Mouse (Mus musculus) sigmoid colon, adult 10 weeks (tissue): Measurements from ENCODE around the gene Vps36. TPM values are rescaled to one million over a fixed set of nuclear protein-coding genes. Genes with fewer than 3 reads are reported as not detected.

Source experiments
- polyA plus RNA-seq: library from polyadenylated mRNA; stranded (reverse); fragments of 350-450 nt; fragmentation: Illumina TruSeq; extraction: RNeasy Lipid Tissue Mini Kit (QIAGEN cat#74804); gene quantifications from one replicate; pipeline ENCODE4 v1.2.3, GENCODE M21; 2014; ENCODE audit warnings: low read depth, low replicate concordance

Vps36 gene
- 35.3 TPM for polyA plus RNA-seq

DNA sequence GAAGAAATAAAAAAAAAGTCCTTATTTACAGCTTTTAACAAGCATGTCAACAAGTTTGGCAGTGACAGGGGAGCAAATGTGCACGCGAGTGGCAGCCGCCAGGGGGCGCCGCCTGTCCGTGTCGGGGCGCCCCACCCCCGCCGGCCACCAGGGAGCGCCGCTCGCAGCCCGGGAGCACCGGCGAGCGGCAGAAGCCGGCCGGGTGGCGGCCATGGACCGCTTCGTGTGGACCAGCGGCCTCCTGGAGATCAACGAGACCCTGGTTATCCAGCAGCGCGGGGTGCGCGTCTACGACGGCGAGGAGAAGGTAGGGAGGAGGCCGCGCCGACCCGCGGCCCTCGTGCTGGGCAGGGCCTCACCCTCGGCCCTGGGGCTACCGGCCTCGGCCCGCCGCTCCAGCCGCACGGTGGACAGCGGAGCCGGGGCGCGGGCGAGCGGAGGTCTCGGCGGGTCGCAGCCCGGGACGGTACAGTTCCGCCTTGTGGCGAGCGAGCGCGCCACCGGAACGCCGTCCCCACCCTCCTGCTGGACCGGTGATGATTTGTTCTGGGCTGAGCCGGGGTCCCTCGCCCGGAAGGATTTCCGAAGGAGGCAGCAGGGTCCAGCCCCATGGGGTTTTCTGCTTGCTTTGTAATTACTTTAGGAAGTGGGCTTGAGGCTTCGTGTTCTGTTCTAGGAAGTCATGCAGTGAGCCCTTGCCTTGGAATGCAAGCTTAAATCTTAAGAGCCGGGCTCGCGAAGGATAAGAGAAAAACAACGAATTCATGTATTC lies at the start of gene Vps36:
Vps36 (plus strand) TSS at position 150 of the 772 bp plus-strand sequence.

DNA sequence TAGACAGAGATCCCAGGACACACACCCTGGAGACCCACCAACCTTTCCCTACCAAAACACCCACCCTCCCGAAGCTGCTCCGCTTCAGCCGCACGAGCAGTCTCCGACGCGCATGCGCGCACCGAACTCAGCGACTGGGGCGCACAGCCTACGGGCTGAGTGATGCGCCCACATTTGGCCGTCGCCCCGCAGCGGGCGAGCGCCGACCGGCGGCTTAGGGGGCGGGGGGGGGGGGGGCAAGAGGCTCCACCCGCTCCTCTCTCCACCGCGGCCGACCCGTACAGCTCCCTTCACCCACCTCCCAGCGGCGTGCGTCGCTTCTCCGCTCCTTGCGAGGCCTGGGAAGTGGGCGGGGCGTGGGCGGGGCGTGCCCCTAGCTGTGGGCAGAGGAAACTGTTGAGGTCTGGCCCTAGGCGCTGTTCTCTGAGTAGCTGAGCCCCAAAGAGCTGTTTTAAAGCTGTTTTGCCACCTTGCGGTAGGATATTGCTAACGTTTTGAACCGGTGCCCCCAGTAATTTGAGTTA lies 26.5 kb upstream of the Vps36 start, which contains the start of gene Nek3:
Nek3 (minus strand) TSS at position 356 of the 524 bp plus-strand sequence.

DNA sequence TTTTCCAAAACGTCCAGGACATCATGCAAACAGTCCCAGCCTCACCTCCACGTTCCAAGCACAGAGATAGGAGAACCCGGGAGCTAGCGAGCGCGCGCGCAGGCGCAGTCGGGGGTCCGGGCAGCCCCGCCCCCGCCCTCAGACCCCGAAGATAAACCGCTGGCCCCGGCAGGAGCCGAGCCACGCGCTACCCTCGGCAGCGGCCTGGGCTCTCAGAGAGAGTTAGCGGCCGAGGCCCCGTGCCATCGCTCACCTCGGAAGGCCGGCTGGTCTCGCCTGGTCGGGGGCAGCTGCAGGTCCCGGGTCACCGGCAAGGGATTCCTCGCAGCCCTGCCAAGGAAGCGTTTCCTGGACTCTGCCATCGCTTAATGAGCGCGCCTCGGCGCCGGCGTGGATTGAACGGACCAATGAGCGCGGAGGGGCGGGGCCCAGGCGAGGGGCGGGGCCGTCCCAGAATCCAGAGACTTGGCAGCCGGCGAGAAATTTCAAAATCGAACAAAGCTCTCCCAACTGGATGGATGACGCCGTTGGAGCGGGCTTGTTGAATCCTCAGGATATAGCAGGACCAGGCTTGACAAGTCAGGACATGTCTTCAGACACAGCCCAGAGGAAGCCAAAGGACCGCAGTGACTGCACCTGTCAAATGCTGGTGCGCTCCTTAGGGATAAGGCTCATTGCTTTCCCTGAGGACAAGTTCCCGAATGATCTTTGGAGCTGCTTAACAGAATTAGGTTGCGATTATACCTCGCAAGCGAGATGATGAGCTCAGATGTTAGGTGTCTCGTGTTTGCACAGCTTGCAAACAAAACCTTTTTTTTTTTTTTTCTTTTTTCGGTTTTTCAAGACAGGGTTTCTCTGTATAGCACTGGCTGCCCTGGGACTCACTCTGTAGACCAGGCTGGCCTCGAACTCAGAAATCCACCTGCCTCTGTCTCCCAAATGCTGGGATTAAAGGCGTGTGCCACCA lies 6.9 kb upstream of the Vps36 start, which contains the start of gene Ckap2:
Ckap2 (minus strand) TSS at position 389 of the 967 bp plus-strand sequence.

GRCm38 (mm10) chr8:22227061-22227877 lies 34.7 kb downstream of the Vps36 start, which contains the start of gene Thsd1:
TSS of gene Thsd1 (plus strand) at chr8:22227313.

Other genes starting within 250 kb of the Vps36 start
- gene Defb13, start 246.0 kb upstream of the Vps36 start, polyA plus RNA-seq = not detected
- gene Fam90a1a, start 234.1 kb upstream of the Vps36 start, polyA plus RNA-seq = not detected
- gene Ccdc70, start 223.0 kb upstream of the Vps36 start, polyA plus RNA-seq = not detected
- 0.13 TPM for gene Atp7b, start 132.5 kb upstream of the Vps36 start, polyA plus RNA-seq
- 32.0 TPM for gene Alg11, start 132.1 kb upstream of the Vps36 start, polyA plus RNA-seq
- gene Nek5, start 67.8 kb upstream of the Vps36 start, polyA plus RNA-seq = 3.2 TPM
- 9.4 TPM for gene Nek3, start 26.4 kb upstream of the Vps36 start, polyA plus RNA-seq
- gene Ckap2, start 7.0 kb upstream of the Vps36 start, polyA plus RNA-seq = 19.8 TPM
- 0.66 TPM for gene Thsd1, start 34.5 kb downstream of the Vps36 start, polyA plus RNA-seq
- gene Tpte, start 90.6 kb downstream of the Vps36 start, polyA plus RNA-seq = not detected
- 25.6 TPM for gene Slc25a15, start 205.8 kb downstream of the Vps36 start, polyA plus RNA-seq
- 47.4 TPM for gene Mrps31, start 218.6 kb downstream of the Vps36 start, polyA plus RNA-seq